Mouse (Mus musculus) heart, embryonic 16.5 days (tissue): ENCODE results near the gene Edc4. TPM values are rescaled to one million over a fixed set of nuclear protein-coding genes. Genes with fewer than 3 reads are reported as not detected.
"Not testable (repeated sequence)": the region's sequence is repeated elsewhere in the genome, so short reads cannot be mapped to it uniquely, and the experiment has no call there.

Experiments used
- ATAC-seq: fragments of 200-750 bp; cut with Nextera tagmentation; replicated peaks from 2 replicates; pipeline ENCODE4 v1.8.0; 2017; ENCODE audit warnings: moderate number of reproducible peaks; ENCODE audit not compliant: insufficient read depth, low FRiP score; ENCODE audit errors: extremely low read depth
- H3K27ac ChIP-seq: fragments of 300-500 bp; sonication (generic); 2 replicates; pipeline ENCODE4 v1.5.1; 2014; ENCODE audit warnings: mild to moderate bottlenecking, low read length, control low read depth, moderate library complexity
- H3K27me3 ChIP-seq: fragments of 300-500 bp; sonication (generic); 2 replicates; pipeline ENCODE4 v1.6.1; 2014; ENCODE audit warnings: low read length, mixed read lengths; ENCODE audit not compliant: control insufficient read depth, insufficient read depth
- H3K36me3 ChIP-seq: fragments of 300-500 bp; sonication (generic); 2 replicates; pipeline ENCODE4 v1.6.1; 2014; ENCODE audit not compliant: control insufficient read depth, insufficient read depth
- H3K4me1 ChIP-seq: fragments of 300-500 bp; sonication (generic); 2 replicates; pipeline ENCODE4 v1.6.1; 2014; ENCODE audit warnings: low read length, mixed read lengths; ENCODE audit not compliant: control insufficient read depth, insufficient read depth
- H3K4me2 ChIP-seq: fragments of 300-500 bp; sonication (generic); 2 replicates; pipeline ENCODE4 v1.6.1; 2014; ENCODE audit warnings: low read depth, mild to moderate bottlenecking, control low read depth, low read length
- H3K4me3 ChIP-seq: fragments of 300-500 bp; sonication (generic); 2 replicates; pipeline ENCODE4 v1.5.1; 2014; ENCODE audit warnings: mild to moderate bottlenecking, control low read depth, low read length
- H3K9ac ChIP-seq: fragments of 300-500 bp; sonication (generic); 2 replicates; pipeline ENCODE4 v1.6.1; 2014; ENCODE audit warnings: low read length, control low read depth
- H3K9me3 ChIP-seq: fragments of 300-500 bp; sonication (generic); replicated peaks from 2 replicates; pipeline ENCODE4 v1.6.1; 2016; ENCODE audit warnings: low read length; ENCODE audit not compliant: control insufficient read depth
- WGBS: fragments of 180-500 bp; shearing (Covaris S2); extraction: QIAGEN DNeasy Blood & Tissue Kit; methylation state at CpG from one replicate; pipeline ENCODE4 v1.1.7; 2014; 5-methylcytosine and 5-hydroxymethylcytosine counted together
- polyA plus RNA-seq: library from polyadenylated mRNA; unstranded; fragments of >200 nt; fragmentation: Nextera tagmentation; extraction: Ambion mirVana; gene quantifications from 2 replicates; pipeline ENCODE4 v1.2.1, GENCODE M21; 2015

Edc4 gene
- 32.6 and 33.7 TPM in 2 replicates for polyA plus RNA-seq

- peak; percentile 68 for ATAC-seq
- Histone ChIP-seq H3K4me1 (peaks cover 13% of the 10 kb centered on the region), H3K4me3 (peak within 1 kb of the TSS; percentile 65), H3K9ac (peak within 1 kb of the TSS; percentile 78), H3K9me3 (no peaks in the 10 kb centered on the region), H3K27ac (peak within 1 kb of the TSS; percentile 13), H3K4me2 (peak within 1 kb of the TSS; percentile 82), H3K27me3 (no peaks in the 10 kb centered on the region), H3K36me3 (peaks cover 47% of the 10 kb centered on the region)
- WGBS, result under 1% methylated on average over 45 of the region's 45 CpGs
These were observed at the start of gene Edc4 for GRCm38 (mm10) chr8:105880754-105881520. Gene Edc4, plus strand, starts transcription at chr8:105880881.

- ATAC-seq, H3K4me2 ChIP-seq, H3K4me1 ChIP-seq, H3K27ac ChIP-seq, H3K36me3 ChIP-seq, H3K9ac ChIP-seq, H3K4me3 ChIP-seq, H3K27me3 ChIP-seq, H3K9me3 ChIP-seq: not testable (repeated sequence)
- 75% methylated on average over 2 of the region's 2 CpGs for whole genome bisulfite sequencing
These were observed 46.9 kb upstream of the Edc4 start for GRCm38 (mm10) chr8:105833740-105834139.

- Histone ChIP-seq H3K4me1 (no peaks in the 10 kb centered on the region), H3K9ac (no peak overlapping the region), H3K4me2 (no peak overlapping the region), H3K4me3 (no peak overlapping the region), H3K36me3 (no peaks in the 10 kb centered on the region), H3K27me3 (no peaks in the 10 kb centered on the region), H3K9me3 (no peaks in the 10 kb centered on the region), H3K27ac (no peak overlapping the region)
- 28% methylated on average over 11 of the region's 11 CpGs for WGBS
- no peak for ATAC-seq
These were observed 45.4 kb upstream of the Edc4 start for GRCm38 (mm10) chr8:105835318-105835717.

GRCm38 (mm10) chr8:105836991-105837390, 43.7 kb upstream of the Edc4 start:
- no peaks in the 10 kb centered on the region for H3K4me1 ChIP-seq
- H3K36me3 ChIP-seq, result no peaks in the 10 kb centered on the region
- H3K27me3 ChIP-seq, result no peaks in the 10 kb centered on the region
- no peak overlapping the region for H3K27ac ChIP-seq
- H3K9me3 ChIP-seq, result no peaks in the 10 kb centered on the region
- H3K9ac ChIP-seq, result no peak overlapping the region
- WGBS, result 80% methylated on average over 6 of the region's 6 CpGs
- ATAC-seq, result no peak
- H3K4me2 ChIP-seq, result no peak overlapping the region
- H3K4me3 ChIP-seq, result no peak overlapping the region

GRCm38 (mm10) chr8:105839209-105839608, 41.5 kb upstream of the Edc4 start:
- Histone ChIP-seq H3K4me3 (no peak overlapping the region), H3K4me1 (no peaks in the 10 kb centered on the region), H3K9me3 (no peaks in the 10 kb centered on the region), H3K9ac (no peak overlapping the region), H3K36me3 (peaks cover 7% of the 10 kb centered on the region), H3K4me2 (no peak overlapping the region), H3K27ac (no peak overlapping the region), H3K27me3 (no peaks in the 10 kb centered on the region)
- WGBS, result 92% methylated on average over 5 of the region's 5 CpGs
- no peak for ATAC-seq

GRCm38 (mm10) chr8:105846678-105847077, 34.0 kb upstream of the Edc4 start:
- Histone ChIP-seq H3K27me3 (no peaks in the 10 kb centered on the region), H3K36me3 (peaks cover 36% of the 10 kb centered on the region), H3K9me3 (no peaks in the 10 kb centered on the region), H3K4me3 (no peak overlapping the region), H3K9ac (no peak overlapping the region), H3K27ac (no peak overlapping the region), H3K4me2 (no peak overlapping the region), H3K4me1 (peaks cover 5% of the 10 kb centered on the region)
- ATAC-seq, result peak; percentile 72
- 71% methylated on average over 11 of the region's 11 CpGs for WGBS

- WGBS, result 68% methylated on average over 4 of the region's 4 CpGs
- Histone ChIP-seq H3K4me3 (no peak overlapping the region), H3K4me2 (no peak overlapping the region)
These were observed 30.7 kb upstream of the Edc4 start for GRCm38 (mm10) chr8:105850014-105850413.

GRCm38 (mm10) chr8:105850611-105851010, 30.1 kb upstream of the Edc4 start:
- Histone ChIP-seq H3K4me3 (peak overlapping the region; percentile 14; the same call in 1 of the 2 replicates), H3K27ac (no peak overlapping the region), H3K4me1 (peaks cover 11% of the 10 kb centered on the region), H3K4me2 (peak overlapping the region; percentile 52), H3K9ac (peak overlapping the region; percentile 17; the same call in 1 of the 2 replicates), H3K27me3 (no peaks in the 10 kb centered on the region), H3K9me3 (no peaks in the 10 kb centered on the region), H3K36me3 (peaks cover 18% of the 10 kb centered on the region)
- WGBS, result 66% methylated on average over 7 of the region's 7 CpGs
- no peak for ATAC-seq

More at GRCm38 (mm10) chr8:105850014-105850413, 30.7 kb upstream of the Edc4 start:
- H3K9ac ChIP-seq, result no peak overlapping the region
- no peak for ATAC-seq
- no peak overlapping the region for H3K27ac ChIP-seq
- peaks cover 21% of the 10 kb centered on the region for H3K36me3 ChIP-seq
- peaks cover 11% of the 10 kb centered on the region for H3K4me1 ChIP-seq
- no peaks in the 10 kb centered on the region for H3K9me3 ChIP-seq
- H3K27me3 ChIP-seq, result no peaks in the 10 kb centered on the region

GRCm38 (mm10) chr8:105851651-105852143, 29.0 kb upstream of the Edc4 start:
- H3K4me1 ChIP-seq, result peaks cover 18% of the 10 kb centered on the region
- whole genome bisulfite sequencing, result under 1% methylated on average over 34 of the region's 34 CpGs
- peak overlapping the region; percentile 79 for H3K9ac ChIP-seq
- ATAC-seq, result peak; percentile 60
- H3K4me2 ChIP-seq, result peak overlapping the region; percentile 79
- no peaks in the 10 kb centered on the region for H3K9me3 ChIP-seq
- peaks cover 12% of the 10 kb centered on the region for H3K36me3 ChIP-seq
- peak overlapping the region; percentile 91 for H3K4me3 ChIP-seq
- H3K27me3 ChIP-seq, result no peaks in the 10 kb centered on the region
- peak overlapping the region; percentile 82 for H3K27ac ChIP-seq
